In genomic region chr10:53398540-53398902, GRCm38 (mm10) we compare ENCODE assay signal across 7 mouse cellular contexts. TPM values are rescaled to one million over a fixed set of nuclear protein-coding genes. Genes with fewer than 3 reads are reported as not detected.
DNase-seq lines count a peak whose midpoint lies in the region; ATAC-seq and TF ChIP-seq lines count a peak whose summit lies in the region.

No protein-coding gene starts in this region.

- peak overlapping the region; percentile 29; the same call in 1 of the 2 replicates for H3K9ac ChIP-seq in intestine, embryonic 14.5 days (ENCODE audit: low read length)
- H3K9ac ChIP-seq in lung, embryonic 16.5 days (ENCODE audit: low read length), result peak overlapping the region; percentile 59

- no peak for TF ChIP-seq CTCF in olfactory bulb, adult 2 months (IDR thresholded peaks at IDR 0.05; ENCODE audit: insufficient read depth, low read depth, low read length)

- intact Hi-C loops in gastrocnemius, postnatal 36 days (cut with DNase I), result no loop called here

- peak overlapping the region; percentile 43 for H3K4me2 ChIP-seq in intestine, embryonic 14.5 days (ENCODE audit: low read length)
- peak overlapping the region; percentile 57 for H3K4me2 ChIP-seq in lung, embryonic 16.5 days (ENCODE audit: low read depth, low read length)

- peak; percentile 66 for DNase-seq in brain, adult 2 months (ENCODE audit: low read depth, low spot score)
- DNase-seq in cerebellum, postnatal 25 days, result peak; percentile 46 to 52
- peak; percentile 46 to 57 for DNase-seq in gastrocnemius, postnatal 36 days
- peak; percentile 75 for DNase-seq in intestine, embryonic 14.5 days (ENCODE audit: low spot score)

- peak overlapping the region; percentile 76 for H3K27ac ChIP-seq in intestine, embryonic 14.5 days (ENCODE audit: low read depth)
- H3K27ac ChIP-seq in lung, embryonic 16.5 days (ENCODE audit: low read length), result peak overlapping the region; percentile 91
- H3K27ac ChIP-seq in olfactory bulb, adult 2 months (ENCODE audit: insufficient read depth, low read depth, low read length), result no peak overlapping the region

- no peaks in the 10 kb centered on the region for H3K27me3 ChIP-seq in intestine, embryonic 14.5 days (replicated peaks; ENCODE audit: control insufficient read depth, insufficient read depth, low read length)
- H3K27me3 ChIP-seq in lung, embryonic 16.5 days (ENCODE audit: control insufficient read depth, insufficient read depth, low read depth, low read length), result no peaks in the 10 kb centered on the region

- peak; percentile 62; the same call in 1 of the 2 replicates for ATAC-seq in intestine, embryonic 14.5 days (replicated peaks; ENCODE audit: low FRiP score, low TSS enrichment, low read depth)
- ATAC-seq in lung, embryonic 16.5 days (ENCODE audit: low read depth), result peak; percentile 82
- no peak for ATAC-seq in erythroblast, adult 5-6 weeks (replicated peaks; ENCODE audit: low FRiP score, poor library complexity, severe bottlenecking)

- H3K36me3 ChIP-seq in intestine, embryonic 14.5 days (ENCODE audit: control insufficient read depth, insufficient read depth, low read length), result no peaks in the 10 kb centered on the region
- no peaks in the 10 kb centered on the region for H3K36me3 ChIP-seq in lung, embryonic 16.5 days (ENCODE audit: control insufficient read depth, insufficient read depth, low read length)

- peaks cover 7% of the 10 kb centered on the region; the same call in 1 of the 2 replicates for H3K4me1 ChIP-seq in intestine, embryonic 14.5 days (replicated peaks; ENCODE audit: control insufficient read depth, insufficient read depth, low read length)
- H3K4me1 ChIP-seq in lung, embryonic 16.5 days (replicated peaks; ENCODE audit: control insufficient read depth, insufficient read depth, low read length), result no peaks in the 10 kb centered on the region; the same call in none of the 2 replicates
- peaks cover 2% of the 10 kb centered on the region; the same call in 1 of the 2 replicates for H3K4me1 ChIP-seq in olfactory bulb, adult 2 months (ENCODE audit: control insufficient read depth, insufficient read depth, low read length)

- no peak for TF ChIP-seq POLR2A in olfactory bulb, adult 2 months (IDR thresholded peaks at IDR 0.05; ENCODE audit: insufficient read depth, low read depth, low read length)

- 6% methylated on average over 9 of the region's 9 CpGs for WGBS in intestine, embryonic 14.5 days
- 2% methylated on average over 9 of the region's 9 CpGs for WGBS in lung, embryonic 16.5 days
- WGBS in olfactory bulb, adult 2 months, result 6% methylated on average over 9 of the region's 9 CpGs

- peak overlapping the region; percentile 8 for H3K4me3 ChIP-seq in intestine, embryonic 14.5 days (ENCODE audit: low read depth, low read length)
- peak overlapping the region; percentile 33 for H3K4me3 ChIP-seq in lung, embryonic 16.5 days (ENCODE audit: low read length)
- H3K4me3 ChIP-seq in olfactory bulb, adult 2 months (ENCODE audit: insufficient read depth, low read depth, low read length), result 0 out of 2 replicates have a peak overlapping the region, but pooled peaks have one; percentile 1

- no peaks in the 10 kb centered on the region for H3K9me3 ChIP-seq in intestine, embryonic 14.5 days (ENCODE audit: control insufficient read depth, low read length)
- H3K9me3 ChIP-seq in lung, embryonic 16.5 days (ENCODE audit: control insufficient read depth, low read length), result no peaks in the 10 kb centered on the region

RNA-seq across cellular contexts. Expression of gene Cep85l, which starts 18.8 kb away (rescaled TPM):
- 10 to 100 TPM; 61.9 to 66.6 TPM for total RNA-seq in gastrocnemius, postnatal 36 days (2021)
- polyA plus RNA-seq in intestine, embryonic 14.5 days (2014; fragmentation: Nextera tagmentation; extraction: Ambion mirVana), result 6.1 and 7.0 TPM in 2 replicates
- 5.4 and 5.5 TPM in 2 replicates for polyA plus RNA-seq in lung, embryonic 16.5 days (2015; fragmentation: Nextera tagmentation; extraction: Ambion mirVana)
- polyA plus RNA-seq in olfactory bulb, adult 2 months (2012; ENCODE audit: insufficient read depth, insufficient read length, low replicate concordance, missing spikeins), result not detected in 2 replicates
- total RNA-seq in erythroblast, adult 5-6 weeks (2015; ENCODE audit: low replicate concordance), result 5.2 and 10.2 TPM in 2 replicates
- total RNA-seq in erythroblast, adult 5-6 weeks (2017; ENCODE audit: low replicate concordance), result 8.9 and 9.2 TPM in 2 replicates
